Mouse (Mus musculus) forebrain, embryonic 15.5 days (tissue): ENCODE results near the gene Vcam1. TPM values are rescaled to one million over a fixed set of nuclear protein-coding genes. Genes with fewer than 3 reads are reported as not detected.

Experiments
- ATAC-seq: fragments of 200-750 bp; cut with Nextera tagmentation; replicated peaks from 2 replicates; pipeline ENCODE4 v1.8.0; 2017; ENCODE audit warnings: mild to moderate bottlenecking, moderate TSS enrichment, moderate library complexity
- H3K27ac ChIP-seq: fragments of 300-500 bp; sonication (generic); replicated peaks from 2 replicates; pipeline ENCODE4 v1.5.1; 2015; ENCODE audit warnings: mild to moderate bottlenecking, inconsistent platforms
- H3K27me3 ChIP-seq: fragments of 300-500 bp; sonication (generic); 2 replicates; pipeline ENCODE4 v1.6.1; 2015; ENCODE audit warnings: inconsistent platforms
- H3K36me3 ChIP-seq: fragments of 300-500 bp; sonication (generic); 2 replicates; pipeline ENCODE4 v1.6.1; 2015; ENCODE audit warnings: mild to moderate bottlenecking, inconsistent platforms
- H3K4me1 ChIP-seq: fragments of 300-500 bp; sonication (generic); 2 replicates; pipeline ENCODE4 v1.6.1; 2015; ENCODE audit warnings: inconsistent platforms
- H3K4me2 ChIP-seq: fragments of 300-500 bp; sonication (generic); replicated peaks from 2 replicates; pipeline ENCODE4 v1.6.1; 2015; ENCODE audit warnings: mild to moderate bottlenecking, inconsistent platforms
- H3K4me3 ChIP-seq: fragments of 300-500 bp; sonication (generic); 2 replicates; pipeline ENCODE4 v1.5.1; 2015; ENCODE audit warnings: mild to moderate bottlenecking, inconsistent platforms
- H3K9ac ChIP-seq: fragments of 300-500 bp; sonication (generic); replicated peaks from 2 replicates; pipeline ENCODE4 v1.6.1; 2015; ENCODE audit warnings: mild to moderate bottlenecking, inconsistent platforms
- H3K9me3 ChIP-seq: fragments of 300-500 bp; sonication (generic); 2 replicates; pipeline ENCODE4 v1.6.1; 2016; ENCODE audit warnings: inconsistent platforms
- WGBS: fragments of 180-500 bp; shearing (Covaris S2); methylation state at CpG from one replicate; pipeline ENCODE4 v1.1.7; 2015; ENCODE audit warnings: mixed read lengths; 5-methylcytosine and 5-hydroxymethylcytosine counted together
- polyA plus RNA-seq: library from polyadenylated mRNA; unstranded; fragments of >200 nt; fragmentation: Nextera tagmentation; extraction: Ambion mirVana; gene quantifications from 2 replicates; pipeline ENCODE4 v1.2.1, GENCODE M21; 2015

Gene Vcam1
- polyA plus RNA-seq, 1 experiment from 2014 or later, result 29.2 TPM

DNA sequence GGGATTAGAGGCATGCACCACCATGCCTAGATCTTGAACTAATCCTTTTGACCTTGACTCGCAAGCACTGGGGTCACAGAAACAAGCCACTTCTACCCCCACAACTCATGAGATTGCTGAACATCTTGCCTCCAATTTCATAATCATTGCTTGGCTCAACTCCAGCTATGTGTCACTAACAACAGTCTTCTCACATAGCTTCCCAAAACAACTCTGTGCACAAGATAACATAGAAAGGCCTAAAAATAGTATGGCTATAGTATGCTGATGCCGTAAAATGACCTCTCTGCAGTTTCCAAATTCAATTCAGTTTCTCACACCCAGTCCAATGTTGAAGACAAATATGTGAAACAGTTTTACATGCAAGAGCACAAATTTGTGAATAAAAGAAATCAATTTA lies 56.9 kb downstream of the Vcam1 start:
- H3K36me3 ChIP-seq, result no peaks in the 10 kb centered on the region
- ATAC-seq, result no peak
- H3K4me1 ChIP-seq, result no peaks in the 10 kb centered on the region
- no peaks in the 10 kb centered on the region for H3K9me3 ChIP-seq
- no peaks in the 10 kb centered on the region for H3K27me3 ChIP-seq
- 72% methylated on average over 2 of the region's 2 CpGs for WGBS
- H3K4me2 ChIP-seq, result no peak overlapping the region
- H3K9ac ChIP-seq, result no peak overlapping the region
- H3K4me3 ChIP-seq, result no peak overlapping the region
- H3K27ac ChIP-seq, result no peak overlapping the region

DNA sequence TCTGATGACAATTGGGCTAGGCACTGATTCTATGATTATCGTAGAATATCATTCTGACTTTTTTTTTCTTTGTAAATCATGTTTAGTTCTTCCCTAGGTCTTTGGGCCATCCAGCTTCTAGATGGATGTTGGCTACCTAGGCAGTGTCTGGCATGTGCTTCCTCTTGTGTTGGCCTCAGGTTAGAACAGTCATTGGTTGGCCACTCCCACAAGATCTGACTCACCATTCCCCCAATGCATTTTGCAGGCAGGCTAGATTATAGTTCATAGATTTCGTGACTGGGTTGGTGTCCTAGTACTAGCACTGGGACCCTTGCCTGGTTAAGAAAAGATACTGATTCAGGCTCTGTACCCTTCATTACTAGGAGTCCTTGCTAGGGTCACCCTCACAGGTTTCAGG lies 67.3 kb downstream of the Vcam1 start:
- no peak overlapping the region for H3K27ac ChIP-seq
- H3K36me3 ChIP-seq, result no peaks in the 10 kb centered on the region
- no peak overlapping the region for H3K9ac ChIP-seq
- H3K4me3 ChIP-seq, result no peak overlapping the region
- no peak for ATAC-seq
- no peak overlapping the region for H3K4me2 ChIP-seq
- H3K9me3 ChIP-seq, result no peaks in the 10 kb centered on the region
- H3K27me3 ChIP-seq, result no peaks in the 10 kb centered on the region
- WGBS, result 96% methylated on average over 2 of the region's 2 CpGs
- H3K4me1 ChIP-seq, result no peaks in the 10 kb centered on the region

DNA sequence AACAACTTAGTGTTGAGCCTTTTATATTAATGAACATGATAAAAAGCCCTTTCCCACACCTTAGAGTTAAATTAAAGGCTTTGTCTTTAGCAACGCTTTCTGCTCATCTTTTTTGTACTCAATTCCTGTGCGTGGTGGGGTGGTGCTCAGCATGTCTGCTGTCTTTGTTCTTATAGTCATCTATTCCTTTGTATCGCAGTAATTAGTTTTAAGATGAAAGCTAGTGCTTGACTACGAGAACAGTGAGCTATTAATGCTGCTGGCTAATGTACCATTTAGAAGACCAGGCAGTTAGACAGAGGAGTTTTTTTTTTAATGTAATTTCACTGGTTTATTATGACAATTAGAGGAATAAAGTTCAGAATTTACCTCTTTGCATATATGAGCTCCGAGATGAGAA lies 69.2 kb downstream of the Vcam1 start:
- 0 out of 2 replicates have a peak, but pooled peaks have one; percentile 38 for ATAC-seq
- H3K4me1 ChIP-seq, result no peaks in the 10 kb centered on the region
- no peaks in the 10 kb centered on the region for H3K9me3 ChIP-seq
- no peaks in the 10 kb centered on the region for H3K27me3 ChIP-seq
- no peaks in the 10 kb centered on the region for H3K36me3 ChIP-seq
- no peak overlapping the region for H3K4me2 ChIP-seq
- 0 out of 2 replicates have a peak overlapping the region, but pooled peaks have one; percentile 7 for H3K27ac ChIP-seq
- H3K9ac ChIP-seq, result no peak overlapping the region
- H3K4me3 ChIP-seq, result no peak overlapping the region
- 25% methylated on average over 5 of the region's 5 CpGs for WGBS

Other genes starting within 250 kb of the Vcam1 start
- gene Dph5, start 241.9 kb downstream of the Vcam1 start, polyA plus RNA-seq, result 28.8 and 29.4 TPM in 2 replicates
- gene Slc30a7, start 122.3 kb downstream of the Vcam1 start, polyA plus RNA-seq, result 16.6 and 20.7 TPM in 2 replicates
- gene Extl2, start 122.2 kb downstream of the Vcam1 start, polyA plus RNA-seq, result 23.4 and 24.6 TPM in 2 replicates
- 15.4 and 18.6 TPM in 2 replicates for gene Gpr88, start 123.8 kb upstream of the Vcam1 start, polyA plus RNA-seq